Mouse (Mus musculus): Measurements from ENCODE around the gene Lag3.

DNA sequence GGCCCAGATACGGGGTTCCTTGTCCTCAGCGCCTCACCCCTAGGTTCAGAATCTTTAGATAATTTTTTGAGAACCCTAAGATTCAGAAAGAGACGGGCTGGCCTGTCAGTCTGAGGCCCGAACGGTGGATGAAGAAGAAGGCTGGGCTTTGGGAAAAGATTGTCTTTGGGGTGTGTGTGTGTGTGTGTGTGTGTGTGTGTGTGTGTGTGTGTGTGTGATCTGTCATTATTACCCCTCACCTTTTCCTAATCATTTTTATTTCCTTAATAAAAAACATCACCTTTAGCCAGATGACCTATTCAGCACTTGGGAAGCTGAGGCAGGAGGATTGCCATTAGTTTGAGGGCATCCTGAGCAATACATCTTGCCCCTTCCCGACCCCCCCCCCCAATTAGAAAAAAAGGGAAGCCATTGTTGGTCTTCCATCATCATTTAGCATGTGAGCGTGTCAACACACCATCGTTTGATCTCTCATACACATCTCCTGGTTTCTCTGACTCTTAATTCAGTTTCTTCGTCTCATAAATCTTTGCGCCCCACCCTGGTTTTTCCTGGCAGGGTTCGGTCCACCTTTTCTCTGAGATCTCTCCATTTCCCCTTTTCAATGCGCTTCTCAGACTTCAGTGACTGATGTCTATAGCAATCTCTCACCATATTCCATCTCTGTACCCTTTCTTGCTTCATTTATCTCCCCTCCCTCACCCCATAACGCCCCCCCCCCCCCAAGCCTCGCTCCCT, 7.6 kb upstream of the Lag3 start:
- no peak for TF ChIP-seq CTCF (IDR thresholded peaks at IDR 0.05; ENCODE audit: low read depth)
- TF ChIP-seq EP300 (IDR thresholded peaks at IDR 0.05; ENCODE audit: low read depth): no peak
